Mouse (Mus musculus): Measurements from ENCODE around the gene Slc25a47.

Slc25a47 gene

GRCm38 (mm10) chr12:108865007-108865494, 29.2 kb downstream of the Slc25a47 start:
- no peak for DNase-seq

DNA sequence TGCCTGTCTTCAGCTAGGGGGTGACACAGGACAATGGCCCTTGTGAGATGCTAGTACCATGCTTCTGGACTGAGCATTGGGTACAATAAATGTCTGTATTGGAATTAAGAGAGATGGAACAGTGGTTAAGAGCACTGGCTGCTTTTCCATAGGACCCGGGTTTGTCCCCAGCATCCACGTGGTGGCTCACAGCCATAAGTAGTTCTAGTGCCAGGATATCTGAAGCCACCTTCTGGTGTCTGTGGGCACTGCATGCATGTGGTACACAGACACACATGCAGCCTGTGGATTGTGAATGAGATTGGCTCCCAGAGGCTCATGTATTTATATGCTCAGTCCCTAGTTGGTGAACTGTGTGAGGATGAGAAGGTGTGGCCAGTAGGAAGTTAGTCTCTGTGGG, 33.7 kb downstream of the Slc25a47 start:
- no peak for DNase-seq

- no peak for DNase-seq
Measured at GRCm38 (mm10) chr12:108873122-108873521, 37.3 kb downstream of the Slc25a47 start.

- DNase-seq = no peak
Measured at GRCm38 (mm10) chr12:108879138-108879537, 43.3 kb downstream of the Slc25a47 start.

DNA sequence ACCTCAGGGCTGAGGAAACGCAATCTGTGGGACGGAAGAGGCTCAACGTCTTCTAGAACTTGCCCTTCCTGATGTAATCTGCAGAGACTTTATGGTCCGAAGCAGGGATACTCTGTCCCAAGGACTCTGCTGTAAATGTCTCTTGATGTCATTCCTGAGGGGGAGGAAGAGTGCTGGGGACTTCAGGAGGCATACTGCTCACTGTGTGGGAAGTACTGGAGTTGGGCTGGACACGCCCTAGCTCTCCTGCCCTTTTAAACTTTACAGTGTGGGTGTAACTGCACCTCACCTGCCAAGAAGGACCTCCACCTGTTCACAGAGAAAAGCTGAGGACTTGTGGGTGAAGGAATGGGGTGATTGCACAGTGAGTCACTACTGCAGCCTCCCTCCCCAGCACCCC, 44.8 kb downstream of the Slc25a47 start:
- DNase-seq = no peak

GRCm38 (mm10) chr12:108881192-108881591, 45.3 kb downstream of the Slc25a47 start:
- DNase-seq = no peak

- DNase-seq = no peak
Measured at GRCm38 (mm10) chr12:108882776-108883175, 46.9 kb downstream of the Slc25a47 start.

DNA sequence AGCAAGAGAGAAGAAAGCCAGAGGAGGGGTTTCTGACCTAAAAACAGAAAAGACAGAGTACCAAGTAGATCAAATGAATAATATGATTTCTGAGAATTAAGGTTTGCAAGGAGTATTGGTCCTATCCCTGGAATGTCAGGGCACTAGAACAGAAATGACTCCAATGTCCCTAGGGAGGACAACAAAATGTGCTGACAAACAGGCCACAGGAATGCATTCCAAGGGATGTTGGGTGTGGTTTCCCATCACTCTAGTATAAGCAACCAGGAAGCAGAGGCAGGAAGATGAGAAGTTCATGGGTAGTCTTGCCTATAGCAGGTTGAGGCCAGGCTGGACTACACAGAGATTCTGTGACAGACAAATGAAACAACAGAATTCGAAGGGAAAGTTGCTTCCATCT, 50.1 kb downstream of the Slc25a47 start:
- DNase-seq = no peak

- no peak for DNase-seq
Measured at GRCm38 (mm10) chr12:108887077-108887476, 51.2 kb downstream of the Slc25a47 start.

DNA sequence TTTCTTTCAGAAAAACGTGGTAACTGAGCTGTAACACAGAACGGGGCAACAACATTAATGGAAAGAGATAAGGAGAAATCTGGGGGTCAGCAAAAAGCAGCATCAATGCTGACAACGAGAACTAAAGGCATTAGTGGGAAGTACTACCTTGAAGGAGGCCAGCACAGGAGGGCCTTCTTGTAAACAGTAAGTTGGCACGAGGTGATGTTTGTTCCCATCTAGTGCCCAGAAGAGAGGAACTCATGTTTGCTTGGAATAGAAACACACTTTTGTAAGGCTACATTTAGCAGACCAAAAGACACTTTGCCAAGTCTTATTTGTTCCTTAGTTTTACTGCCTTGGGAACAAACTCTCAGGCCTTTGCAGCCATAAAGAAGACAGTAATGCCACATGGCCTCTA, 52.8 kb downstream of the Slc25a47 start:
- no peak for DNase-seq

DNA sequence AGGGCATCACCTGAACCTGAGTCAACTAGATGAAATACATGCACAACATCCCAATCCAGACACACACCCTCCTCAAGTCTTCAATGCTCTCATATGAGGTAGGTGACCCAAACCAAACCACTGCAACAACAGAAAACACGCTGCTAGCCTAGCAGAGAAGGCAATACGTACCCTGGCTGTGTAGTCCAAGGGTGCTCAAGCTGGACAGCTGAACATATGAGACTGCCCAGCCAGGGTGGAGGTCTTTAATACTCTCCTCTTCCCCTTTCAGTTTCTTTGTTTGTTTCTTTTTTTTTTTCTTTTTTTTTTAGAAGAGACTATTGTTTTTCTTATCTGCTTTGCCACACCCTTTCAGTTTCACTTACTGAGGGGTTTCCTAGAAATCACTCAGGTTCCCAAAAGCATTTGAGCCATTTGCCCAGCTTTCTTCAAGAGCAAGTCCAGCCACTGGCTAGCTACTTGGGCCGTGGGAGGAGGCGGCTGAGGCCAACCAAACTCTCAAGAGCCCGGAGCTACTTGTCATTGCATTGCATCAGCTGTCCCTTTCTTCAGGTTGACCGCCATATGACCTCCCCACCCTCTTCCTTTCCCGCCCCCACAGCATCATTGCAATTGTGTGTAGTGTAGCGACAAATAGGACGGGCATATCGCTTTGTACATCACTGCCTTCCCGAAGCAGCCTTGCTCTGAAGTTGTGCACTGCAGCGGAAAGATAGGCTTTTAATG, 57.3 kb downstream of the Slc25a47 start, which contains the start of gene Wdr25:
TSS of gene Wdr25 (plus strand) at position 643 of the 726 bp plus-strand sequence.
- DNase-seq = no peak

DNA sequence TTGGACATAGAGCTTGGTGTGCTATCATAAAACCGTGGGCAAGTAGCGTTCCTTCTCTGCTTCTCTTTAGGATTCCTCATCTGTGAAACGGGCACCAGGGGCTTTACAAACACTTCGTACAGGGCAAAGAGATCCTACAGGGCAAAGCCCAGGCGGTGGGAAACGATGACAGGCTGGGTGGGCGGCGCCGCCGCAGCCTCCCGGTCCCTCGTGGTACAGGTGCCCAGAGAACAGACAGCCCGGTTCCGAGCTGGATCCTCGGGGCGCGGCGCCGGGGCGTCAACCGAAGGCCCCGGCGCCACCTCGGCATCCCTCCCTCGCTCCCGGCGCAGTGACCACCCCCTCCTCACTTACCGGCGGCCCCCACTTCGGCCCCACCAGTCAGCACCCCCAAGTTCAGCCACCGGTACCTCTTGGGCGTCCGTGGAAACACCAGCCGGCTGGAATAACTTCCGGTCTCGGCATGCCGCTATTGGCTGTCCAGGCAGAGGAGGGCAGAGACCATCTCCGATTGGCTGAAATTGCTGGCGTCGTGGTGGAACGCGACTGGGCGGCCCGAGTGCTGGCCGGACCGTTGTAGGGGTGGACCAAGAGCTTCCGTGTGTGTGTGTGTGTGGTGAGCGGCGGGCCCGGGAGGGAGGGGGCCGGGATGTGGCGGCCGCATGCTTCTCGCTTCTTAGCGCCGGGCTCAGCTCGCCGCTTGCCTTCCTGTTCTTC, 58.0 kb downstream of the Slc25a47 start, which contains the start of gene Wars:
TSS of gene Wars (minus strand) at position 460 of the 717 bp plus-strand sequence.
- peak; percentile 95 for DNase-seq

DNA sequence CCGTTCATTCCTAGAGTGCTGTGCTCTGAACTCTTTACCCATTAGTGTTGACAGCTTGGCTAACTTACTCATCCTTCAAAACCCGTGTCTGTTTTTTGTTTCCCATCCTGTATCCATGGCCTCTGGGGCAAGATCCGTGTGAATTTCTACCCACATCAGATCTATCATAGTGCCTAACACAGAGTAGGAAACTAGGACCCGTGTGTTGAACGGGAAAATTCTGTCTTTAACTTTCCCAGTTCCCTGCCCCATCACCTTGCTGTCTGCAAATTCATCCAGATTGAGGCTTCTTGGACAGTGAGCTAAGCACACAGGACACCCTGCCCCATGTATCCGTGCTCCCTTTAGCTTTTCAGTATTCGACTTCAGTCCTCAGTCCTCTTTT, 58.6 kb downstream of the Slc25a47 start:
- DNase-seq = no peak

DNA sequence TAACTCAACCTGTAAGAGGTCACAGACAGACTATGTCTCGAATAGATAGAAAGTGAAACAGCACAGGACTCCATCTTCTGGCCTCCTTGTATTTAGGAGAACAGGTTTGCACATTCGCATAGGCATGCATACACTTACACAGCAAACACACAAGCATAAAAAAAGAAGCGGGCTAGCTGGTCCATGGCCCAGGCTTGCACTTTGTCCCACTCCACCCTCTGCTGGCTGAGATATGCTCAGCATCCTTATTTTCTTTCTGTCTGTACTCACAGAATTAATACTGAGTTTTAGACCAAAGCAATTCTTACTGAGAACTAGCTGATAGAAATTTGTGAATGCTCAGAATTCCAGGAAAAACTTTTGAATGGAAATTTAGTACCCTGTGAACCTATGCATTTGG, 60.2 kb downstream of the Slc25a47 start:
- no peak for DNase-seq

DNA sequence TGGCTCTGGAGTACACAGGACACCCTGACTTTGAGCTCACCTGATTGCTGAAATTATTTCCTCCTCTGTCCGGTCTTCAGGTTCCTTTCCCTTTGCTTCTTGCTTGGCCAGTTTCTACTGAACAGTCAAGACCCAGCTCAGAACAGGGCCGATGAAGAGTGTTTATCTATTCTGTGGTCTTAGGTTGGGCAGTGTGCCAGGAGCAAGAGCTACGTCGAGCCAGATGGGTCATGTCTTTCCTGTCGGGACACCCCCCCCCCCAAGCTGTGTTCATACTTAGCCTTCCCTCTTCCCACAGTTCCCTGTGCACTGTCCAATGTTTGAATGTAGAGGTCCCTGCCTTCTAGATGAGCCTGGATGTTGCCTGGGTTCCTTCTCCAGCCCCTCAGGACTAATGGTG, 65.5 kb downstream of the Slc25a47 start:
- no peak for DNase-seq

DNA sequence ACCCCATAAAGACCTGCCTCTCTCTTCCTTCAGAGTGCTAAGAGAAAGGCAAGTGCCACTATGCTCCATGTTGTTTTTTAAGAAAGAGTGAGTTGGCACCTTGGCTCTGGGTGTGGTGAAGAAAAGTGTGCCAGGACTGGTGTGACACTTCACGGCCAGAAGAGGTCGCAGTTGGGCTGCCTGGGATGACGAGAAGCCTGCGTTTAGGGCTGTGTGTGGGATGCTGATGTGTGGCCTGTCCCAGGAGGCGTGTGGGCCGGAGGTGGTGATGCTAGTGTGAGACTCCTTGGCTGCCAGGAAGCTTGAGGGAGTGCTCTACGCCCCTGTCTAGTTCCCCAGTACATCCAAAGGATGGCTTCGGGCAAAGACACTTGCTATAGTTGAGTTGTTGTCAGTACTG, 67.1 kb downstream of the Slc25a47 start:
- DNase-seq = peak; percentile 34

DNA sequence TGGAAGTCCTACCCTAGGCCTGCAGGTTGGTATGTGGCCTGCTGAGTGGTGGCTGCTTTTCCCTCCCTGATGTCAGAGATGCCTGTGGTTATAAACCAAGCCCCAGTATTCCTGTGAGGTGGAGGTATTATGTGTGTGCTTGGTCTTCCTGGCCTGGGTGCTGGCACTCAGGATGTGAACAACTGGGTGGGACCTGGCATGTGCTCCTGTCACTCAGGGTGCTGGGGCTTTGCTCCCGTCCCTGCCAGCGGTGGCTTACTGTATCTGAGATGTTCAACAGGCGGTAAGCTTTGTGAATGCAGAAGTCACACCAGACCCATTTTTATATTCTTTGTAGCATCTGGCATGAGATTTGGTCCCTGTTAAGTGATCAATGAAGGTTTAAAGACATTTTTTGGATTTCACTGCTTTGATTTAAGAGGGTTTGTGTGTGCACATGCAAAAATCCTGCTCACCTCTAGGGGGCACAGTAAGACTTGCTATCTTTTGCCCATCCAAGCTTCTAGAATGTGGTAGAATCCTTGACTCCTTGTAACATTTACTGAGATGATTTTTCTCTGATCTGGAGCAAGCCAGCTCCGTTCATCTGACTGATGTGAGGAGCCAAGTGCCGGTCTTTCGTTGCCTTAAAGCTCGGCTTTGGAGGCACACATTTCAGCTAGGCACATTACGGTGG, 67.9 kb downstream of the Slc25a47 start:
- DNase-seq = peak; percentile 54

- DNase-seq = no peak
Measured at GRCm38 (mm10) chr12:108904276-108904653, 68.4 kb downstream of the Slc25a47 start.

DNA sequence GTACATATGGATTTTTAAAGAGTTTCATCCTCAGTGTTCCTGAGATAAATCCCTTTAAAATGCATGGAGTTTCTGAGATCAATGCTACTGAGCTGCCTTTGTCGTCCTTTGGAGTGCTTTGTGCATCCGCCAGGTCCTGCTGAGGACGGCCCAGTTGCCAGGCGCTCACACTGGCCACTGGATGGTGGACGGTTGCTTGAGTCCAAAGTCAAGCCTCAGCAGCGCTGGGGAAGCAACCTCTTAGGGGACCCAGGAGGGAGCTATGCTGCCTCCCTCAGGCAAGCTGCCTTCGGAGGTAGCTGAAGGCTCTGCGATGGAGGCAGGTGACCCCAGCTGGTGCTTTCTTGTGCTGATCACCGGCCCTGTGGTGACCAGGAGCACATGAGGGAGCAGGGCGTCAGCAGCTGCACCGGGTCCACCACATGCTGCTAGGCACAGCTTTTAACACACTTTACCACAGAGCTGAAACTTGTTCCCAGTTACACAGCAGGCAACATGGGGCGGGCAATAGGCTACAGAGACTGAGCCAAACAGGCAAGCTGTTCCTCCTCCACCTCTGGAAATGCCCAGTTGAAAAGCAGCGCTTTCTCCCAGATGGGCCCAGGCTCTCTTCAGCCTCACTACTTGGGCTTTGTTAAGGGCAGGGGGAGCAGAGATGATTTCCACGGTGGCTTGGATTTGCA, 69.9 kb downstream of the Slc25a47 start:
- DNase-seq = no peak

DNA sequence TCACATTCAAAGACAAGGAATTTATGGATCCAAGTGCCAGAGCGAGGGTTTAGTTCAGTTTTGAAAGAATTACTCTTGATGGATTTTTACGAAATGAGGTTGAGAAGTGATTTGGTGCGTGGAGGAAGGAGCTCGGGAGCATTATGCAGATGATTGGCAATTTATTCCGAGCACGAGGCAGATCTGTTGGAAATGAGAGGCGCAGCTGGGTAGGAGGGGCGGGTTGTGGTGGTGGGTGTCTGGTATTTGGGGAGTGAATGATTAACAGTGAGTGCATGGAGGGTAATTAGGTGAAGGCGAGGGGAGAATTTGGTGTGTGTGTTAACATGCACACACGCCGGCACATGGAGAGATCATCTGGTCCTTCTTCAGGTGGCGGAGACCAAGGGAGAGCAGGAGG, 70.6 kb downstream of the Slc25a47 start:
- no peak for DNase-seq
